16 mouse cellular contexts compared by ENCODE assay signal in genomic region chr1:132014800-132015199, GRCm38 (mm10). TPM values are rescaled to one million over a fixed set of nuclear protein-coding genes. Genes with fewer than 3 reads are reported as not detected.
DNase-seq lines count a peak whose midpoint lies in the region; ATAC-seq and TF ChIP-seq lines count a peak whose summit lies in the region.
"Had no signal": no experiment of that assay in that cellular context is flagged by ENCODE, and none has a peak within 500 bp of the region (broad histone marks: within the 10 kb centered on the region; RNA-seq: fewer than 3 reads in every experiment).

No protein-coding gene starts in this region.

- peaks cover 19% of the 10 kb centered on the region for H3K36me3 ChIP-seq in hindbrain, postnatal 0 days (ENCODE audit: insufficient read depth, low read length)
- peaks cover 41% of the 10 kb centered on the region for H3K36me3 ChIP-seq in hindbrain, embryonic 12.5 days
- H3K36me3 ChIP-seq in splenic B cell, adult 2 months (ENCODE audit: control insufficient read depth, insufficient read depth, low read length, poor library complexity, severe bottlenecking), result peaks cover 14% of the 10 kb centered on the region

- H3K27me3 ChIP-seq in hindbrain, postnatal 0 days (ENCODE audit: insufficient read depth, low read length), result no peaks in the 10 kb centered on the region
- H3K27me3 ChIP-seq in hindbrain, embryonic 12.5 days, result no peaks in the 10 kb centered on the region
- H3K27me3 ChIP-seq in splenic B cell, adult 2 months (ENCODE audit: control insufficient read depth, insufficient read depth, low read length, poor library complexity, severe bottlenecking), result no peaks in the 10 kb centered on the region
- H3K27me3 ChIP-seq: forebrain, embryonic 12.5 days; hindbrain, embryonic 13.5 days; limb, embryonic 12.5 days had no signal

- no peak for ATAC-seq in hindbrain, postnatal 0 days
- no peak for ATAC-seq in hindbrain, embryonic 12.5 days (ENCODE audit: low FRiP score)
- ATAC-seq: midbrain, embryonic 16.5 days had no signal

- no peak for DNase-seq in hindbrain, postnatal 0 days (ENCODE audit: low spot score)
- DNase-seq in thymus, postnatal 14 days, result peak; percentile 28
- no peak for DNase-seq in thymus, postnatal 0 days (ENCODE audit: low spot score)
- DNase-seq in T-cell, adult 2 months (ENCODE audit: low spot score), result peak; percentile 47
- peak; percentile 64 for DNase-seq in splenic B cell, adult 2 months (ENCODE audit: low read depth, low spot score)
- DNase-seq in right cerebral cortex, postnatal 25 days, result no peak
- no peak for DNase-seq in gastrocnemius, postnatal 10 days
- DNase-seq: cerebellum, postnatal 10 days; kidney, postnatal 10 days; lung, postnatal 14 days; retina, postnatal 1 day had no signal

- H3K4me3 ChIP-seq in hindbrain, postnatal 0 days (ENCODE audit: low read length), result no peak overlapping the region
- H3K4me3 ChIP-seq in hindbrain, embryonic 12.5 days, result no peak overlapping the region
- H3K4me3 ChIP-seq: forebrain, embryonic 12.5 days; hindbrain, embryonic 13.5 days; limb, embryonic 12.5 days had no signal

- no peaks in the 10 kb centered on the region for H3K9me3 ChIP-seq in hindbrain, postnatal 0 days (ENCODE audit: low read length)
- H3K9me3 ChIP-seq in hindbrain, embryonic 12.5 days (replicated peaks), result no peaks in the 10 kb centered on the region
- H3K9me3 ChIP-seq: forebrain, embryonic 12.5 days; hindbrain, embryonic 13.5 days; limb, embryonic 12.5 days had no signal

- no peak overlapping the region for H3K27ac ChIP-seq in hindbrain, postnatal 0 days
- no peak overlapping the region for H3K27ac ChIP-seq in hindbrain, embryonic 12.5 days
- H3K27ac ChIP-seq: forebrain, embryonic 12.5 days; hindbrain, embryonic 13.5 days; limb, embryonic 12.5 days had no signal

- TF ChIP-seq CTCF in hindbrain, postnatal 0 days (IDR thresholded peaks at IDR 0.05; ENCODE audit: low read depth), result peak; percentile 25

- WGBS in hindbrain, postnatal 0 days, result 96% methylated on average over 1 of the region's 1 CpGs
- 96% methylated on average over 1 of the region's 1 CpGs for WGBS in hindbrain, embryonic 12.5 days

- H3K4me1 ChIP-seq in hindbrain, postnatal 0 days (ENCODE audit: insufficient read depth, low read length), result peaks cover under 1% of the 10 kb centered on the region; the same call in 1 of the 2 replicates
- H3K4me1 ChIP-seq in hindbrain, embryonic 12.5 days, result peaks cover under 1% of the 10 kb centered on the region; the same call in 1 of the 2 replicates
- H3K4me1 ChIP-seq: forebrain, embryonic 12.5 days had no signal

- no peak overlapping the region for H3K9ac ChIP-seq in hindbrain, postnatal 0 days (replicated peaks; ENCODE audit: low read length)
- no peak overlapping the region for H3K9ac ChIP-seq in hindbrain, embryonic 12.5 days
- H3K9ac ChIP-seq: forebrain, embryonic 12.5 days; hindbrain, embryonic 13.5 days; limb, embryonic 12.5 days had no signal

- H3K4me2 ChIP-seq in hindbrain, postnatal 0 days (ENCODE audit: low read depth, low read length), result no peak overlapping the region
- H3K4me2 ChIP-seq in hindbrain, embryonic 12.5 days (replicated peaks), result no peak overlapping the region
- H3K4me2 ChIP-seq: forebrain, embryonic 12.5 days; hindbrain, embryonic 13.5 days; limb, embryonic 12.5 days had no signal

RNA-seq across cellular contexts. Expression of gene Elk4, which starts 7.4 kb away (rescaled TPM):
- total RNA-seq in hindbrain, postnatal 0 days (2014; rRNA removed), result 18.8 and 22.4 TPM in 2 replicates
- polyA plus RNA-seq in hindbrain, postnatal 0 days (2015; fragmentation: Nextera tagmentation; extraction: Ambion mirVana), result 8.0 and 8.2 TPM in 2 replicates
- polyA plus RNA-seq in hindbrain, embryonic 12.5 days (2016; fragmentation: Nextera tagmentation; extraction: Ambion mirVana), result 18.5 and 21.7 TPM in 2 replicates
- 43.2 and 56.0 TPM in 2 replicates for polyA plus RNA-seq in thymus, postnatal 0 days (2015; fragmentation: Nextera tagmentation; extraction: Ambion mirVana)
- total RNA-seq in gastrocnemius, postnatal 10 days (2021), result 10 to 100 TPM; 76.7 to 86.1 TPM

RNA-seq across cellular contexts. Expression of gene Slc45a3, which starts 52.0 kb away (rescaled TPM):
- 1.3 and 2.0 TPM in 2 replicates for total RNA-seq in hindbrain, postnatal 0 days (2014; rRNA removed)
- polyA plus RNA-seq in hindbrain, postnatal 0 days (2015; fragmentation: Nextera tagmentation; extraction: Ambion mirVana), result 0.28 and 0.37 TPM in 2 replicates
- polyA plus RNA-seq in hindbrain, embryonic 12.5 days (2016; fragmentation: Nextera tagmentation; extraction: Ambion mirVana), result 5.6 and 6.4 TPM in 2 replicates
- polyA plus RNA-seq in thymus, postnatal 0 days (2015; fragmentation: Nextera tagmentation; extraction: Ambion mirVana), result 2.7 and 3.0 TPM in 2 replicates
- 1 to 10 TPM in 1 of 2 experiments, under 1 TPM in 1; 0.87 to 1.7 TPM for total RNA-seq in gastrocnemius, postnatal 10 days (2021)

RNA-seq across cellular contexts. Expression of gene Mfsd4a, which starts 53.1 kb away (rescaled TPM):
- 5.8 and 10.2 TPM in 2 replicates for total RNA-seq in hindbrain, postnatal 0 days (2014; rRNA removed)
- 8.4 and 9.1 TPM in 2 replicates for polyA plus RNA-seq in hindbrain, postnatal 0 days (2015; fragmentation: Nextera tagmentation; extraction: Ambion mirVana)
- polyA plus RNA-seq in hindbrain, embryonic 12.5 days (2016; fragmentation: Nextera tagmentation; extraction: Ambion mirVana), result 15.4 and 16.2 TPM in 2 replicates
- 15.0 and 17.1 TPM in 2 replicates for polyA plus RNA-seq in thymus, postnatal 0 days (2015; fragmentation: Nextera tagmentation; extraction: Ambion mirVana)
- total RNA-seq in gastrocnemius, postnatal 10 days (2021), result 1 to 10 TPM; 1.4 to 1.8 TPM

Comparison
In these comparisons a context has a peak if more than half of its experiments do, and no peak if none do; other contexts are left out.
1. DNase-seq: peak in thymus, postnatal 14 days (single experiment), T-cell, adult 2 months (single experiment) and splenic B cell, adult 2 months (single experiment); none in hindbrain, postnatal 0 days (single experiment), thymus, postnatal 0 days (single experiment), right cerebral cortex, postnatal 25 days (single experiment) and gastrocnemius, postnatal 10 days (single experiment).